Mouse (Mus musculus) liver, embryonic 11.5 days (tissue): ENCODE results near the gene Sec14l3. TPM values are rescaled to one million over a fixed set of nuclear protein-coding genes. Genes with fewer than 3 reads are reported as not detected.

ENCODE experiments used
- ATAC-seq: fragments of 200-750 bp; cut with Nextera tagmentation; replicated peaks from 2 replicates; pipeline ENCODE4 v1.8.0; 2017; ENCODE audit warnings: moderate number of reproducible peaks, mild to moderate bottlenecking, moderate TSS enrichment, moderate library complexity; ENCODE audit not compliant: low FRiP score
- DNase-seq: peaks from one replicate; pipeline ENCODE4 v3.0.0-alpha.2; 2017; ENCODE audit warnings: low spot score
- H3K27ac ChIP-seq: fragments of 300-500 bp; sonication (generic); 2 replicates; pipeline ENCODE4 v1.5.1; 2014; ENCODE audit warnings: mild to moderate bottlenecking, low read depth, low read length, control low read depth
- H3K27me3 ChIP-seq: fragments of 300-500 bp; sonication (generic); replicated peaks from 2 replicates; pipeline ENCODE4 v1.6.1; 2014; ENCODE audit warnings: low read length, mixed read lengths; ENCODE audit not compliant: control insufficient read depth, insufficient read depth
- H3K36me3 ChIP-seq: fragments of 300-500 bp; sonication (generic); 2 replicates; pipeline ENCODE4 v1.6.1; 2014; ENCODE audit warnings: mild to moderate bottlenecking, low read length, moderate library complexity, mixed read lengths; ENCODE audit not compliant: control insufficient read depth, insufficient read depth
- H3K4me1 ChIP-seq: fragments of 300-500 bp; sonication (generic); replicated peaks from 2 replicates; pipeline ENCODE4 v1.6.1; 2014; ENCODE audit warnings: low read length, mixed read lengths; ENCODE audit not compliant: control insufficient read depth, insufficient read depth
- H3K4me2 ChIP-seq: fragments of 300-500 bp; sonication (generic); 2 replicates; pipeline ENCODE4 v1.6.1; 2014; ENCODE audit warnings: mild to moderate bottlenecking, control low read depth, moderate library complexity
- H3K4me3 ChIP-seq: fragments of 300-500 bp; sonication (generic); 2 replicates; pipeline ENCODE4 v1.5.1; 2014; ENCODE audit warnings: low read depth, low read length, control low read depth
- H3K9ac ChIP-seq: fragments of 300-500 bp; sonication (generic); 2 replicates; pipeline ENCODE4 v1.6.1; 2014; ENCODE audit warnings: low read depth, low read length, control low read depth
- H3K9me3 ChIP-seq: fragments of 300-500 bp; sonication (generic); 2 replicates; pipeline ENCODE4 v1.6.1; 2016; ENCODE audit warnings: low read length, inconsistent platforms, mixed read lengths; ENCODE audit not compliant: control insufficient read depth
- WGBS: fragments of 180-500 bp; shearing (Covaris S2); extraction: QIAGEN DNeasy Blood & Tissue Kit; methylation state at CpG from one replicate; pipeline ENCODE4 v1.1.7; 2014; 5-methylcytosine and 5-hydroxymethylcytosine counted together
- polyA plus RNA-seq: library from polyadenylated mRNA; unstranded; fragments of >200 nt; fragmentation: Nextera tagmentation; extraction: Ambion mirVana; gene quantifications from 2 replicates; pipeline ENCODE4 v1.2.1, GENCODE M21; 2014

Gene Sec14l3
- polyA plus RNA-seq, 1 experiment from 2014 or later: not detected

GRCm38 (mm10) chr11:4095171-4096053, 30.8 kb downstream of the Sec14l3 start, which contains the start of gene Mtfp1:
Gene Mtfp1, minus strand, starts transcription at chr11:4095445.
- H3K9ac ChIP-seq: peak within 1 kb of the TSS; percentile 73
- DNase-seq (peak; percentile 78), ATAC-seq (peak; percentile 32)
- 7% methylated on average over 34 of the region's 34 CpGs for WGBS
- H3K4me3 ChIP-seq: peak within 1 kb of the TSS; percentile 71
- no peaks in the 10 kb centered on the region for H3K27me3 ChIP-seq
- H3K4me2 ChIP-seq: peak within 1 kb of the TSS; percentile 69
- peaks cover 9% of the 10 kb centered on the region for H3K9me3 ChIP-seq
- H3K36me3 ChIP-seq: peaks cover 23% of the 10 kb centered on the region
- H3K4me1 ChIP-seq: peaks cover 18% of the 10 kb centered on the region
- peak within 1 kb of the TSS; percentile 93 for H3K27ac ChIP-seq

- H3K4me3 ChIP-seq: peak overlapping the region; percentile 71
- WGBS: 2% methylated on average over 45 of the region's 45 CpGs
- H3K4me2 ChIP-seq: peak overlapping the region; percentile 85
- peak overlapping the region; percentile 88 for H3K9ac ChIP-seq
- ATAC-seq (peak; percentile 91), DNase-seq (peak; percentile 94)
- peaks cover 16% of the 10 kb centered on the region for H3K36me3 ChIP-seq
- H3K27me3 ChIP-seq: no peaks in the 10 kb centered on the region
- H3K27ac ChIP-seq: peak overlapping the region; percentile 93
- H3K9me3 ChIP-seq: peaks cover 2% of the 10 kb centered on the region; the same call in 1 of the 2 replicates
- H3K4me1 ChIP-seq: peaks cover 18% of the 10 kb centered on the region
These were observed 31.7 kb downstream of the Sec14l3 start for GRCm38 (mm10) chr11:4096054-4096984.

DNA sequence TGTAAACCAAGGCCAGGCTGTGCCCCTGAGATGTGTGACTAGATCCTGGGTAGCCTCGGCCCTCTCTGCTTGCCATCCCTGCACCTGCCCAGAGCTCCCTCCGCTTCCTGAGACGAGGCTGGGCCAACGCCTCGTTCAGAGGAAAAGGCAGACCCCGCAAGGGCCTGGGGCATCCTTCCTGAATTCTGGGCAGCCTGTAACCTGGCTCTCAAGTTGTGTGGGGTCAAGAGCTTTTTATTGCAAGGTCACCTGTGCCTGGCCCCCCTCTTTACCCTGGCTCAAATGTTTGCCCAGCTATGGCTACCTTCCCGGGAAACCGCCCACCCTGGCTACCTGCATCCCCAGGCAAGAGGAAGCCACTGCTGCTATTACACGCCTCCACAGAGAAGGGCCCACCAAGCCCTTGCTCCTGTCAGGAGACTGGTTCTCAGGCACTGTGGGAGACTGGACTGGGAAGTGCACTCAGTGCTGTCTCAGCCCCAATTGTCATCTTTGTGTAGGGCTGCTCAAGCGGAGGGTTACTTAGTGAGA, 32.5 kb downstream of the Sec14l3 start:
- 37% methylated on average over 10 of the region's 10 CpGs for WGBS
- no peak for DNase-seq
- Histone ChIP-seq H3K27me3 (no peaks in the 10 kb centered on the region), H3K4me2 (peak overlapping the region; percentile 85), H3K36me3 (peaks cover 8% of the 10 kb centered on the region), H3K4me1 (peaks cover 18% of the 10 kb centered on the region), H3K9ac (peak overlapping the region; percentile 88), H3K4me3 (peak overlapping the region; percentile 71), H3K27ac (peak overlapping the region; percentile 93), H3K9me3 (no peaks in the 10 kb centered on the region)
- ATAC-seq: no peak

DNA sequence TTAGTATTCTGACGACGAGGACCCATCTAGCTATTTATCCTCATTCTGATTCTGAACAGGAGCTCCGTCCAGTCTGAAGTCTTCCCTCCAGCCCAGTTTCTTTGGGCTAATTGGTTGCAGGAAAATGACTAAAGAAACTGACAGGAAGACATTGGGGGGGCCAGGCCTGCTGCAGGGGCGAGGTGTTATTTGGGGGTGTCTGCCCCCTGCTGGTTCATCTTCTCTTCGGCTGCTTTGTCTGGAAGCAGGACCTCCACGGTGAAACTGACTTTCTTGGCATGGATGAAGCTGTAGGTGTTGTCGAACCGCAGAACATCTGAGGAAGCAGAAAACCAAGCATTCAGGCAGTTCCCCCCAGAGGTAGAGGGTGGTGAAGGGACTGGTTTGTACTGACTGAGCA, 33.5 kb downstream of the Sec14l3 start:
- no peaks in the 10 kb centered on the region for H3K9me3 ChIP-seq
- H3K4me2 ChIP-seq: no peak overlapping the region
- H3K27me3 ChIP-seq: no peaks in the 10 kb centered on the region
- peaks cover 3% of the 10 kb centered on the region; the same call in 1 of the 2 replicates for H3K36me3 ChIP-seq
- no peak for ATAC-seq
- H3K4me3 ChIP-seq: no peak overlapping the region
- H3K9ac ChIP-seq: no peak overlapping the region
- H3K4me1 ChIP-seq: peaks cover 18% of the 10 kb centered on the region
- 67% methylated on average over 8 of the region's 8 CpGs for WGBS
- no peak overlapping the region for H3K27ac ChIP-seq
- no peak for DNase-seq

- Histone ChIP-seq H3K9ac (no peak overlapping the region), H3K27ac (no peak overlapping the region), H3K9me3 (no peaks in the 10 kb centered on the region), H3K36me3 (peaks cover 2% of the 10 kb centered on the region; the same call in 1 of the 2 replicates), H3K4me2 (no peak overlapping the region), H3K4me3 (no peak overlapping the region), H3K27me3 (no peaks in the 10 kb centered on the region), H3K4me1 (peaks cover 14% of the 10 kb centered on the region)
- no peak for DNase-seq
- 77% methylated on average over 7 of the region's 7 CpGs for WGBS
- ATAC-seq: no peak
These were observed 34.2 kb downstream of the Sec14l3 start for GRCm38 (mm10) chr11:4098816-4099215.

DNA sequence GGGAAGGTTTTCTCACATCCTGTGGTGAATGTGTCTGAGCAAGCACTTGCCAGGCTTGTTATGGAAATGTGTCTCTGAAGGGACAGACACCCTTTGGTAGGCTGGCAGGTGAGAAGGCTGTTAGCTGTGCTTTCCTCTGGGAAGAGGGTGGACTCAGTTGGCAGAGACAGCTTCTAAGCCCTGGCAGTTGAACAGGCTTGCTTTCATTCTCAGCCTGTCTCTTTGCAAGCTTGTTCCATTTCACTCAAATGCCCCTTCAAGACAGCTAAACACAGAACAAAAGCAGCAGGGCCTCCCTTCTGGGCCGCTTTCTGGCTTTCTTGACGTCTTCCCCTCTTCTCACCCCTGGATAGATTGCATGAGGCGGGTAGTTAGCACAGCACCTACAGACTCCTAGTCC, 34.8 kb downstream of the Sec14l3 start:
- ATAC-seq (no peak), DNase-seq (no peak)
- Histone ChIP-seq H3K9ac (no peak overlapping the region), H3K4me3 (no peak overlapping the region), H3K9me3 (no peaks in the 10 kb centered on the region), H3K4me1 (peaks cover 9% of the 10 kb centered on the region), H3K27ac (no peak overlapping the region), H3K36me3 (no peaks in the 10 kb centered on the region), H3K4me2 (no peak overlapping the region), H3K27me3 (no peaks in the 10 kb centered on the region)
- WGBS: 75% methylated on average over 3 of the region's 3 CpGs

DNA sequence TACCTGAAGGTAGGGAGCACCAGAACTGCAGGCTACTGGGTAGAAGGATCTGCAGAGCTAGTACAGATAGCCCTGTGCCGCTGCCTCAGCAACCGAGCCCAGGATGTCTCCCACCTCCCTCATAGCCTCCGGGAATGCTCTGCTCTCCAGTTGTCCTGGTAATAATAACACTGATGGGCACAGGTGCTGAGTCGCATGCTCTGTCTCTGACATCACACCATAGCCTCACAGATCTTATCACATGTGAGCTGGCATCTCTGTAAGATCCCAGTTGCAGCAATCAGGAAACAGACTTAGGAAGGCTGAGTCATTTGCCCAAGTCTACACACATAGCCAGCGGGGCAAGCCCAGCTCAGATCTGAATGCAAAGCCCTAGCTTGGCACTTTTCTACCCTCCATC, 37.2 kb downstream of the Sec14l3 start:
- no peaks in the 10 kb centered on the region for H3K9me3 ChIP-seq
- H3K9ac ChIP-seq: no peak overlapping the region
- no peaks in the 10 kb centered on the region for H3K36me3 ChIP-seq
- DNase-seq: no peak
- no peak overlapping the region for H3K4me3 ChIP-seq
- no peak for ATAC-seq
- H3K27me3 ChIP-seq: no peaks in the 10 kb centered on the region
- H3K4me2 ChIP-seq: no peak overlapping the region
- no peak overlapping the region for H3K27ac ChIP-seq
- H3K4me1 ChIP-seq: peaks cover 4% of the 10 kb centered on the region; the same call in 1 of the 2 replicates
- WGBS: 78% methylated on average over 5 of the region's 5 CpGs

- ATAC-seq (no peak), DNase-seq (no peak)
- H3K9ac ChIP-seq: no peak overlapping the region
- no peak overlapping the region for H3K4me2 ChIP-seq
- WGBS: 79% methylated on average over 14 of the region's 14 CpGs
- H3K27ac ChIP-seq: no peak overlapping the region
- H3K27me3 ChIP-seq: no peaks in the 10 kb centered on the region
- no peaks in the 10 kb centered on the region for H3K36me3 ChIP-seq
- H3K4me1 ChIP-seq: no peaks in the 10 kb centered on the region
- no peaks in the 10 kb centered on the region for H3K9me3 ChIP-seq
- H3K4me3 ChIP-seq: no peak overlapping the region
These were observed 38.9 kb downstream of the Sec14l3 start for GRCm38 (mm10) chr11:4103522-4103921.
